Mouse (Mus musculus) limb, embryonic 12.5 days (tissue): ENCODE measurements at regions not wholly inside any gene's neighbourhood (a gene's known extent, or its start where the extent isn't known, plus 50 kb on each side); places are given as distances from the start of the nearest gene placed in this dataset.

Source experiments
- ATAC-seq: fragments of 200-750 bp; cut with Nextera tagmentation; 2 replicates; pipeline ENCODE4 v1.8.0; 2017; ENCODE audit warnings: low read depth, moderate TSS enrichment; ENCODE audit not compliant: insufficient number of reproducible peaks, insufficient read depth, low FRiP score, low TSS enrichment
- H3K27ac ChIP-seq: fragments of 300-500 bp; sonication (generic); 2 replicates; pipeline ENCODE4 v1.5.1; 2016; ENCODE audit warnings: mild to moderate bottlenecking, moderate library complexity
- H3K27me3 ChIP-seq: fragments of 300-500 bp; sonication (generic); 2 replicates; pipeline ENCODE4 v1.6.1; 2016; ENCODE audit warnings: mild to moderate bottlenecking, moderate library complexity
- H3K36me3 ChIP-seq: fragments of 300-500 bp; sonication (generic); 2 replicates; pipeline ENCODE4 v1.6.1; 2016; ENCODE audit warnings: mild to moderate bottlenecking, moderate library complexity
- H3K4me1 ChIP-seq: fragments of 300-500 bp; sonication (generic); replicated peaks from 2 replicates; pipeline ENCODE4 v1.6.1; 2016
- H3K4me2 ChIP-seq: fragments of 300-500 bp; sonication (generic); 2 replicates; pipeline ENCODE4 v1.6.1; 2016; ENCODE audit warnings: mild to moderate bottlenecking, moderate library complexity
- H3K4me3 ChIP-seq: fragments of 300-500 bp; sonication (generic); replicated peaks from 2 replicates; pipeline ENCODE4 v1.5.1; 2016; ENCODE audit warnings: mild to moderate bottlenecking
- H3K9ac ChIP-seq: fragments of 300-500 bp; sonication (generic); replicated peaks from 2 replicates; pipeline ENCODE4 v1.6.1; 2016; ENCODE audit warnings: mild to moderate bottlenecking, moderate library complexity
- H3K9me3 ChIP-seq: fragments of 300-500 bp; sonication (generic); 2 replicates; pipeline ENCODE4 v1.6.1; 2016; ENCODE audit warnings: mild to moderate bottlenecking, moderate library complexity
- WGBS: fragments of 180-500 bp; shearing (Covaris S2); methylation state at CpG from one replicate; pipeline ENCODE4 v1.1.7; 2016; 5-methylcytosine and 5-hydroxymethylcytosine counted together

- no peak overlapping the region for H3K4me2 ChIP-seq
- no peak for ATAC-seq
These were observed 230.3 kb downstream of the Parp8 start for GRCm38 (mm10) chr13:116795041-116795440.

GRCm38 (mm10) chr13:116781616-116782015 lies 243.7 kb downstream of the Parp8 start:
- Histone ChIP-seq H3K27me3 (no peaks in the 10 kb centered on the region), H3K27ac (no peak overlapping the region)
- no peak for ATAC-seq

More at GRCm38 (mm10) chr13:116795041-116795440, 230.3 kb downstream of the Parp8 start:
- Histone ChIP-seq H3K27me3 (no peaks in the 10 kb centered on the region), H3K36me3 (no peaks in the 10 kb centered on the region), H3K9me3 (no peaks in the 10 kb centered on the region), H3K27ac (no peak overlapping the region), H3K4me3 (no peak overlapping the region), H3K9ac (no peak overlapping the region), H3K4me1 (no peaks in the 10 kb centered on the region)
- 18% methylated on average over 2 of the region's 2 CpGs for WGBS

GRCm38 (mm10) chr13:116765491-116765890 lies 259.8 kb downstream of the Parp8 start:
- 83% methylated on average over 3 of the region's 3 CpGs for WGBS

More at GRCm38 (mm10) chr13:116781616-116782015, 243.7 kb downstream of the Parp8 start:
- no peaks in the 10 kb centered on the region for H3K9me3 ChIP-seq
- no peak overlapping the region for H3K4me3 ChIP-seq
- no peak overlapping the region for H3K4me2 ChIP-seq
- H3K4me1 ChIP-seq, result no peaks in the 10 kb centered on the region
- no peak overlapping the region for H3K9ac ChIP-seq
- H3K36me3 ChIP-seq, result no peaks in the 10 kb centered on the region

GRCm38 (mm10) chr13:116759912-116760311 lies 265.4 kb downstream of the Parp8 start:
- Histone ChIP-seq H3K9ac (no peak overlapping the region), H3K4me3 (no peak overlapping the region), H3K9me3 (no peaks in the 10 kb centered on the region), H3K36me3 (no peaks in the 10 kb centered on the region), H3K27ac (no peak overlapping the region), H3K27me3 (no peaks in the 10 kb centered on the region), H3K4me1 (no peaks in the 10 kb centered on the region), H3K4me2 (no peak overlapping the region)
- ATAC-seq, result no peak
- 89% methylated on average over 2 of the region's 2 CpGs for WGBS

More at GRCm38 (mm10) chr13:116765491-116765890, 259.8 kb downstream of the Parp8 start:
- Histone ChIP-seq H3K9me3 (no peaks in the 10 kb centered on the region), H3K27me3 (no peaks in the 10 kb centered on the region), H3K27ac (no peak overlapping the region), H3K4me1 (no peaks in the 10 kb centered on the region), H3K4me3 (no peak overlapping the region), H3K9ac (no peak overlapping the region), H3K4me2 (no peak overlapping the region), H3K36me3 (no peaks in the 10 kb centered on the region)
- no peak for ATAC-seq

GRCm38 (mm10) chr13:116740825-116741224 lies 284.5 kb downstream of the Parp8 start:
- Histone ChIP-seq H3K4me2 (no peak overlapping the region), H3K9me3 (no peaks in the 10 kb centered on the region), H3K36me3 (no peaks in the 10 kb centered on the region), H3K27me3 (no peaks in the 10 kb centered on the region), H3K4me1 (no peaks in the 10 kb centered on the region), H3K27ac (no peak overlapping the region), H3K9ac (no peak overlapping the region), H3K4me3 (no peak overlapping the region)
- 75% methylated on average over 4 of the region's 4 CpGs for WGBS
- ATAC-seq, result no peak

- Histone ChIP-seq H3K27ac (no peak overlapping the region), H3K4me2 (no peak overlapping the region), H3K4me1 (no peaks in the 10 kb centered on the region), H3K9me3 (no peaks in the 10 kb centered on the region), H3K27me3 (no peaks in the 10 kb centered on the region), H3K9ac (no peak overlapping the region), H3K36me3 (no peaks in the 10 kb centered on the region), H3K4me3 (no peak overlapping the region)
- WGBS, result 72% methylated on average over 14 of the region's 14 CpGs
- ATAC-seq, result no peak
These were observed 301.8 kb downstream of the Parp8 start for GRCm38 (mm10) chr13:116723361-116724153.

GRCm38 (mm10) chr13:116714809-116715208 lies 310.5 kb downstream of the Parp8 start:
- Histone ChIP-seq H3K27ac (no peak overlapping the region), H3K4me2 (no peak overlapping the region), H3K36me3 (no peaks in the 10 kb centered on the region), H3K9me3 (no peaks in the 10 kb centered on the region), H3K4me3 (no peak overlapping the region), H3K4me1 (peaks cover 11% of the 10 kb centered on the region), H3K27me3 (peaks cover 29% of the 10 kb centered on the region), H3K9ac (no peak overlapping the region)
- 15% methylated on average over 5 of the region's 5 CpGs for WGBS
- ATAC-seq, result no peak

GRCm38 (mm10) chr13:116711866-116712593 lies 313.3 kb downstream of the Parp8 start:
- Histone ChIP-seq H3K4me2 (peak overlapping the region; percentile 65), H3K4me3 (peak overlapping the region; percentile 35), H3K9ac (peak overlapping the region; percentile 14; the same call in 1 of the 2 replicates), H3K9me3 (no peaks in the 10 kb centered on the region), H3K27ac (no peak overlapping the region), H3K27me3 (peaks cover 56% of the 10 kb centered on the region), H3K4me1 (peaks cover 13% of the 10 kb centered on the region), H3K36me3 (no peaks in the 10 kb centered on the region)
- 0% methylated on average over 24 of the region's 24 CpGs for whole genome bisulfite sequencing
- ATAC-seq, result peak; percentile 47

- H3K9me3 ChIP-seq, result no peaks in the 10 kb centered on the region
- H3K9ac ChIP-seq, result peak overlapping the region; percentile 14; the same call in 1 of the 2 replicates
- peak overlapping the region; percentile 35 for H3K4me3 ChIP-seq
- H3K36me3 ChIP-seq, result no peaks in the 10 kb centered on the region
- H3K27ac ChIP-seq, result no peak overlapping the region
- 1% methylated on average over 22 of the region's 22 CpGs for WGBS
- ATAC-seq, result 0 out of 2 replicates have a peak, but pooled peaks have one; percentile 19
- peaks cover 61% of the 10 kb centered on the region for H3K27me3 ChIP-seq
- peak overlapping the region; percentile 65 for H3K4me2 ChIP-seq
- H3K4me1 ChIP-seq, result peaks cover 17% of the 10 kb centered on the region
These were observed 314.0 kb downstream of the Parp8 start for GRCm38 (mm10) chr13:116711148-116711865.

- WGBS, result 16% methylated on average over 7 of the region's 7 CpGs
- peaks cover 24% of the 10 kb centered on the region for H3K4me1 ChIP-seq
- H3K9ac ChIP-seq, result no peak overlapping the region
- ATAC-seq, result no peak
- no peaks in the 10 kb centered on the region for H3K9me3 ChIP-seq
- H3K27me3 ChIP-seq, result peaks cover 75% of the 10 kb centered on the region
- 0 out of 2 replicates have a peak overlapping the region, but pooled peaks have one; percentile 7 for H3K27ac ChIP-seq
- H3K4me3 ChIP-seq, result no peak overlapping the region
- no peak overlapping the region for H3K4me2 ChIP-seq
- no peaks in the 10 kb centered on the region for H3K36me3 ChIP-seq
These were observed 315.7 kb downstream of the Parp8 start for GRCm38 (mm10) chr13:116709671-116710070.

GRCm38 (mm10) chr13:116708846-116709245 lies 316.5 kb downstream of the Parp8 start:
- WGBS, result 1% methylated on average over 16 of the region's 16 CpGs
- Histone ChIP-seq H3K4me1 (peaks cover 24% of the 10 kb centered on the region), H3K4me3 (peak overlapping the region; percentile 25)

More at GRCm38 (mm10) chr13:116708846-116709245, 316.5 kb downstream of the Parp8 start:
- ATAC-seq, result no peak
- H3K27ac ChIP-seq, result no peak overlapping the region
- H3K9me3 ChIP-seq, result no peaks in the 10 kb centered on the region
- no peak overlapping the region for H3K9ac ChIP-seq
- H3K4me2 ChIP-seq, result peak overlapping the region; percentile 49
- H3K27me3 ChIP-seq, result peaks cover 78% of the 10 kb centered on the region
- no peaks in the 10 kb centered on the region for H3K36me3 ChIP-seq
